10 mouse cellular contexts compared by ENCODE assay signal in the genomic region with DNA sequence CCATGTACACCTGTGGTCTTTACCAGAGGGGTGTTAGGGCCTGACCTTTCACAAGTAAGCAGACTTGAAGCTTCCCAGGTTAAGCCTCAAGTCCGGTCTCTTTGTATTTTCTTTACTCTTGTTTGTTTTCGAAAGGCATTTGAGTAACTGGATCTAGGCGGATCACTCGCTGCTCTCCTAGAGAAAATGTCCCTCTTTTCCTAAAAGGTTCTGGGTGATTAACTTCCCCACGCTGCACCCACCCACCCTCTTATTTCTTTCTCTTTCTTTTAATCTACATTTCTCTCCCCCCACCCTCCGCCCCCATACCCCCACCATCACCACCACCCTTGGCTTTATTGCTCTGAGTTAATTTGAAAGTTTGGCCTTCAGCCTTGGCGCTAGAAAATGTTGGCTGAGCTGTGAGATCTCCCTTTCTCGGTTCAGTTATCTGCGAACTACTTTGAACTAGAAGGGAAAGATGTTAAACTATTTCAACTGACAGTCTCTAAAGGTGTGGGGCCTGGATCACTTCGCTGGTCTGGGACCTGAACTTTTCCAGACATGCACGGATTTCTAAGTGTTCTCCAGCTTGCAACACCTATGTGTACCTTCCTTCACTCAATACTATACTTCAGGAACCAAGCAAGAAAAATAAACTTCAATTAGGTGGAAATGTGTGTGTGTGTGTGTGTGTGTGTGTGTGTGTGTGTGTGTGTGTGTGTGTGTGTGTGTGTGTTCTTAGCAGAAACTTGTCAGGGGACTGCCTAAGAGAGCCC. TPM values are rescaled to one million over a fixed set of nuclear protein-coding genes. Genes with fewer than 3 reads are reported as not detected.
DNase-seq lines count a peak whose midpoint lies in the region; ATAC-seq and TF ChIP-seq lines count a peak whose summit lies in the region.
"Had no signal": no experiment of that assay in that cellular context is flagged by ENCODE, and none has a peak within 500 bp of the region (broad histone marks: within the 10 kb centered on the region; RNA-seq: fewer than 3 reads in every experiment).

No protein-coding gene starts in this region.

- DNase-seq in layer of hippocampus, adult 2 months (ENCODE audit: low spot score in 2 of 2): no peak
- no peak for DNase-seq in layer of hippocampus, postnatal 14 days (ENCODE audit: low spot score in 2 of 2)
- no peak for DNase-seq in forebrain, embryonic 10.5 days (ENCODE audit: extremely low spot score, low spot score)
- DNase-seq in kidney, postnatal 0 days (ENCODE audit: low spot score): peak; percentile 67
- DNase-seq in layer of hippocampus, adult 9-10 months (ENCODE audit: low spot score): no peak
- DNase-seq in frontal cortex, postnatal 14 days (ENCODE audit: low spot score in 2 of 2): no peak
- no peak for DNase-seq in ovary, adult 18-20 months (ENCODE audit: low spot score)
- DNase-seq: right cerebral cortex, adult 18-20 months had no signal

- peaks cover 27% of the 10 kb centered on the region for H3K27me3 ChIP-seq in forebrain, embryonic 10.5 days (ENCODE audit: poor library complexity, severe bottlenecking)
- H3K27me3 ChIP-seq in kidney, postnatal 0 days (ENCODE audit: insufficient read depth, low read length): no peaks in the 10 kb centered on the region

- ATAC-seq in kidney, postnatal 0 days (replicated peaks; ENCODE audit: low FRiP score, low read depth): peak; percentile 12; the same call in 1 of the 2 replicates

- no peak for TF ChIP-seq POLR2A in olfactory bulb, adult 2 months (IDR thresholded peaks at IDR 0.05; ENCODE audit: insufficient read depth, low read depth, low read length)

- no peaks in the 10 kb centered on the region for H3K9me3 ChIP-seq in forebrain, embryonic 10.5 days
- H3K9me3 ChIP-seq in kidney, postnatal 0 days (replicated peaks; ENCODE audit: low read length): no peaks in the 10 kb centered on the region

- no peak for TF ChIP-seq CTCF in layer of hippocampus, adult 2 months (conservative IDR thresholded peaks at IDR 0.05)
- TF ChIP-seq CTCF in kidney, postnatal 0 days (IDR thresholded peaks at IDR 0.05; ENCODE audit: low read depth): no peak
- TF ChIP-seq CTCF in olfactory bulb, adult 2 months (IDR thresholded peaks at IDR 0.05; ENCODE audit: insufficient read depth, low read depth, low read length): no peak

- peak overlapping the region; percentile 88 for H3K4me2 ChIP-seq in kidney, postnatal 0 days (ENCODE audit: low read length)

- H3K36me3 ChIP-seq in forebrain, embryonic 10.5 days (replicated peaks): no peaks in the 10 kb centered on the region
- no peaks in the 10 kb centered on the region for H3K36me3 ChIP-seq in kidney, postnatal 0 days (ENCODE audit: insufficient read depth, low read length)

- H3K4me3 ChIP-seq in layer of hippocampus, adult 2 months: peak overlapping the region; percentile 50
- H3K4me3 ChIP-seq in forebrain, embryonic 10.5 days: peak overlapping the region; percentile 85
- peak overlapping the region; percentile 77 for H3K4me3 ChIP-seq in kidney, postnatal 0 days (replicated peaks; ENCODE audit: low read depth, low read length)
- H3K4me3 ChIP-seq in olfactory bulb, adult 2 months (ENCODE audit: insufficient read depth, low read depth, low read length): peak overlapping the region; percentile 83

- peak overlapping the region; percentile 52; the same call in 1 of the 2 replicates for H3K27ac ChIP-seq in layer of hippocampus, adult 2 months
- peak overlapping the region; percentile 98 for H3K27ac ChIP-seq in forebrain, embryonic 10.5 days
- H3K27ac ChIP-seq in kidney, postnatal 0 days: peak overlapping the region; percentile 92
- no peak overlapping the region for H3K27ac ChIP-seq in olfactory bulb, adult 2 months (ENCODE audit: insufficient read depth, low read depth, low read length)

- 12% methylated on average over 11 of the region's 11 CpGs for WGBS in forebrain, embryonic 10.5 days
- 19% methylated on average over 11 of the region's 11 CpGs for WGBS in kidney, postnatal 0 days
- WGBS in olfactory bulb, adult 2 months: 41% methylated on average over 11 of the region's 11 CpGs

- H3K4me1 ChIP-seq in forebrain, embryonic 10.5 days: peaks cover 63% of the 10 kb centered on the region
- 0 out of 2 replicates have a peak, but pooled peaks cover 3% of the 10 kb centered on the region for H3K4me1 ChIP-seq in kidney, postnatal 0 days (replicated peaks; ENCODE audit: insufficient read depth, low read length)
- peaks cover 5% of the 10 kb centered on the region; the same call in 1 of the 2 replicates for H3K4me1 ChIP-seq in olfactory bulb, adult 2 months (ENCODE audit: control insufficient read depth, insufficient read depth, low read length)

- peak overlapping the region; percentile 86; the same call in 1 of the 2 replicates for H3K9ac ChIP-seq in kidney, postnatal 0 days (ENCODE audit: low read depth, low read length)

RNA-seq across cellular contexts. Expression of gene Tox3, which starts 1.0 kb away (rescaled TPM):
- 10 to 100 TPM; 12.3 to 14.0 TPM for total RNA-seq in layer of hippocampus, adult 2 months (2021)
- total RNA-seq in layer of hippocampus, postnatal 14 days (2021): 10 to 100 TPM in 1 of 2 experiments, 1 to 10 TPM in 1; 9.0 to 10.1 TPM
- polyA plus RNA-seq in forebrain, embryonic 10.5 days (2016; fragmentation: Nextera tagmentation; extraction: Ambion mirVana): 10.5 and 11.8 TPM in 2 replicates
- 17.9 and 20.7 TPM in 2 replicates for polyA plus RNA-seq in kidney, postnatal 0 days (2015; fragmentation: Nextera tagmentation; extraction: Ambion mirVana)
- polyA plus RNA-seq in olfactory bulb, adult 2 months (2012; ENCODE audit: insufficient read depth, insufficient read length, low replicate concordance, missing spikeins): not detected in 2 replicates
- total RNA-seq: liver, adult 2 months had no signal

Comparison
In these comparisons a context has a peak if more than half of its experiments do, and no peak if none do; other contexts are left out.
1. RNA of gene Tox3, which starts 1.0 kb away (polyA plus RNA-seq): 17.9 to 20.7 TPM in kidney, postnatal 0 days and 10.5 to 11.8 TPM in forebrain, embryonic 10.5 days; not detected in olfactory bulb, adult 2 months; every median in the first group is over 10 times any median in the second.
2. Peak in every context shown above with its lines, with median percentiles within 50 percentile points of each other: H3K4me3 ChIP-seq.